Mouse (Mus musculus): ENCODE measurements around the gene Pcsk2. TPM values are rescaled to one million over a fixed set of nuclear protein-coding genes. Genes with fewer than 3 reads are reported as not detected.

The Pcsk2 gene
- polyA plus RNA-seq, 1 experiment from 2014 or later = 0.73 TPM

DNA sequence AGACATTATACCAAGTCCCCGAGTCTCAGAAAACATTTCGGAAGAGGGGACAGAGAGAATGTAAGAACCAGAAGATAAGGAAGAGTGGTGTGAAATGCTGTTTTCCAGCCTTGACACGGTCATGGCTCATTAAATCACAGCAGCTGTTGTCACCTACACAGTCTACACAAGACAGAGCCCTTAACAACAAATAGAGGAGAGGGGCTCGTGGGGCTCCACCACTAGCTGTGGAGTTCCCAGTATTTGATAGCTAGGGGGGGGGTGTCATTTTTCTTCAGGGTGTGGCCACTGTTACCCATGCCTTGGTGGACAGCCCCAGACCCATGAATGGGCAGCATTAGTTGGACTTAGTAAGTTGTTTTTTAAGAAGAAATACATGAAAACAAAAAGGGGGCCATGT is 266.3 kb downstream of the Pcsk2 start:
- Histone ChIP-seq H3K27ac (no peak overlapping the region), H3K4me3 (no peak overlapping the region), H3K4me1 (no peaks in the 10 kb centered on the region), H3K27me3 (no peaks in the 10 kb centered on the region), H3K36me3 (no peaks in the 10 kb centered on the region), H3K4me2 (no peak overlapping the region), H3K9ac (no peak overlapping the region), H3K9me3 (no peaks in the 10 kb centered on the region)
- WGBS = 59% methylated on average over 4 of the region's 4 CpGs
- ATAC-seq (ENCODE audit: insufficient number of reproducible peaks, low FRiP score, low TSS enrichment, low read depth) = no peak

DNA sequence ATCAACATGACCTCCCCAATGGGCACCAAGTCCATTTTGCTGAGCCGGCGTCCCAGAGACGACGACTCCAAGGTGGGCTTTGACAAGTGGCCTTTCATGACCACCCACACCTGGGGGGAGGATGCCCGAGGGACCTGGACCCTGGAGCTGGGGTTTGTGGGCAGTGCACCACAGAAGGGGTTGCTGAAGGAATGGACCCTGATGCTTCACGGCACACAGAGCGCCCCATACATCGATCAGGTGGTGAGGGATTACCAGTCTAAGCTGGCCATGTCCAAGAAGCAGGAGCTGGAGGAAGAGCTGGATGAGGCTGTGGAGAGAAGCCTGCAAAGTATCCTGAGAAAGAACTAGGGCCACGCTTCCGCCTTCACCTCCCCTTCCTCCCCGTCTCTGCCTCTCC is 267.5 kb downstream of the Pcsk2 start:
- no peaks in the 10 kb centered on the region for H3K27me3 ChIP-seq
- H3K9me3 ChIP-seq = no peaks in the 10 kb centered on the region
- H3K27ac ChIP-seq = no peak overlapping the region
- ATAC-seq (ENCODE audit: insufficient number of reproducible peaks, low FRiP score, low TSS enrichment, low read depth) = no peak
- H3K4me1 ChIP-seq = no peaks in the 10 kb centered on the region
- no peak overlapping the region for H3K4me2 ChIP-seq
- 89% methylated on average over 11 of the region's 11 CpGs for WGBS
- H3K9ac ChIP-seq = no peak overlapping the region
- H3K4me3 ChIP-seq = no peak overlapping the region
- H3K36me3 ChIP-seq = no peaks in the 10 kb centered on the region

- H3K4me1 ChIP-seq = peaks cover 10% of the 10 kb centered on the region
- H3K9ac ChIP-seq = no peak overlapping the region
- no peak overlapping the region for H3K4me3 ChIP-seq
- H3K27me3 ChIP-seq = no peaks in the 10 kb centered on the region
- H3K4me2 ChIP-seq = no peak overlapping the region
- H3K36me3 ChIP-seq = no peaks in the 10 kb centered on the region
- 65% methylated on average over 17 of the region's 17 CpGs for WGBS
- H3K9me3 ChIP-seq = no peaks in the 10 kb centered on the region
- no peak overlapping the region for H3K27ac ChIP-seq
- ATAC-seq (ENCODE audit: insufficient number of reproducible peaks, low FRiP score, low TSS enrichment, low read depth) = no peak
Observed at GRCm38 (mm10) chr2:143831645-143832044, 285.7 kb downstream of the Pcsk2 start.

DNA sequence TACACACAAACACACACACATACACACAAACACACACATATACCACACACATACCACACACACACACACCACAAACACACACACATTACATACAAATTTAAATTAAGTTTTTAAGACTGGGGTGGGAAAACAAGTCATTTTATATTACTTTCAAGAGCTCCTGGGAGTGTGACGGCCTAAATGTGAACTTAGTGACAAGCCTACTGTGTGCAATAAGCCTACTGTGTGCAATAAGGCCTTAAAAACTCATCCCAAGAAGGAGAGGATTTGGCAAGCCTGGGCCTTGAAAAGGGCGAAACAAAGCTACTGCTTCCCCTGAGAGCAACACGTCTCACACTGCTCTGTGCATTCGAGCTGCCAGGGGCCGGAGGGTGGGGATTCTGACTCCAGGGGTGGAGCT is 286.8 kb downstream of the Pcsk2 start:
- no peak overlapping the region for H3K27ac ChIP-seq
- 72% methylated on average over 5 of the region's 5 CpGs for WGBS
- H3K9me3 ChIP-seq = no peaks in the 10 kb centered on the region
- H3K9ac ChIP-seq = no peak overlapping the region
- H3K4me2 ChIP-seq = no peak overlapping the region
- H3K36me3 ChIP-seq = no peaks in the 10 kb centered on the region
- no peak overlapping the region for H3K4me3 ChIP-seq
- no peaks in the 10 kb centered on the region for H3K27me3 ChIP-seq
- peaks cover 13% of the 10 kb centered on the region for H3K4me1 ChIP-seq
- no peak for ATAC-seq (ENCODE audit: insufficient number of reproducible peaks, low FRiP score, low TSS enrichment, low read depth)

DNA sequence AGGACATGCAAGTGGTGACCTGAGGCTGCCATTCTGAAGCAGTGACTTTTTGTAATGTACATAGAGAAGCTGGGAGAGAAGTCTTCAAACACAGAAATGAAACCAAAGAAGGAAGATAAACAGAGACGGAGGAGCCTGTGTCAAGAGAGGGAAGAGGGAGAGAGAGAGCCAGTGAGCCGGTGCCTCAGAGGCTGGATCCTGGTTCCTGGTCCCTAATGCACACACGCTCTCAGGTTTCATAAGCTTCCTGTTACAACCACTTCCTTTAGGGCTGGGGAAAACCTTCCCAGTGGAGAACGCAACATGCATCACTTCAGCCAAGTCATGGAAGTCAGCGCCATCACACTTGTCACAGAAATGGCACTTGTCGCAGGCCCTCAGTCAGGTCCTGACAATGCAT is 288.1 kb downstream of the Pcsk2 start:
- H3K4me3 ChIP-seq = no peak overlapping the region
- no peaks in the 10 kb centered on the region for H3K9me3 ChIP-seq
- WGBS = 31% methylated on average over 6 of the region's 6 CpGs
- H3K4me2 ChIP-seq = no peak overlapping the region
- H3K27ac ChIP-seq = no peak overlapping the region
- H3K4me1 ChIP-seq = peaks cover 13% of the 10 kb centered on the region
- ATAC-seq (ENCODE audit: insufficient number of reproducible peaks, low FRiP score, low TSS enrichment, low read depth) = no peak
- no peak overlapping the region for H3K9ac ChIP-seq
- no peaks in the 10 kb centered on the region for H3K36me3 ChIP-seq
- no peaks in the 10 kb centered on the region for H3K27me3 ChIP-seq

DNA sequence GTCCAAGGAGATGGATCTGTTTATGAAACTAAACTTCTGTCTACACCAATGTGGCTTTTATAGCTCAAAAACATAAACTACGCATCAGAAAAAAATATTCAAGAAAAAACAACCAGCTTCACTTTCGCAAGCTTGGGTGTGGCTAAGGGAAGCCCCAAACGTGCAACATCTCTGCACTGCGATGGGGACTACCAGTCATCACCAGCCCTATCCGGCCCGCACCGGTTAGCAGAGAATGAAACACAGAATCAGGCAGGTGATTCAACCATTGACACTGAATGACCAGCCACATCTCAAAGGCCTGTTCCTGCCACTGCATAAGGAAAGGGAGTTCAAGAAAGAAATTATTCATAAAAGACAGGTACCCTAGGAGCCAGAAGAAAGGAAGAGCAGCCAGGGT is 289.9 kb downstream of the Pcsk2 start:
- H3K9me3 ChIP-seq = no peaks in the 10 kb centered on the region
- H3K4me1 ChIP-seq = peaks cover 12% of the 10 kb centered on the region
- no peaks in the 10 kb centered on the region for H3K27me3 ChIP-seq
- no peak for ATAC-seq (ENCODE audit: insufficient number of reproducible peaks, low FRiP score, low TSS enrichment, low read depth)
- no peaks in the 10 kb centered on the region for H3K36me3 ChIP-seq
- no peak overlapping the region for H3K4me3 ChIP-seq
- WGBS = 85% methylated on average over 7 of the region's 7 CpGs
- no peak overlapping the region for H3K27ac ChIP-seq
- H3K9ac ChIP-seq = no peak overlapping the region
- no peak overlapping the region for H3K4me2 ChIP-seq

DNA sequence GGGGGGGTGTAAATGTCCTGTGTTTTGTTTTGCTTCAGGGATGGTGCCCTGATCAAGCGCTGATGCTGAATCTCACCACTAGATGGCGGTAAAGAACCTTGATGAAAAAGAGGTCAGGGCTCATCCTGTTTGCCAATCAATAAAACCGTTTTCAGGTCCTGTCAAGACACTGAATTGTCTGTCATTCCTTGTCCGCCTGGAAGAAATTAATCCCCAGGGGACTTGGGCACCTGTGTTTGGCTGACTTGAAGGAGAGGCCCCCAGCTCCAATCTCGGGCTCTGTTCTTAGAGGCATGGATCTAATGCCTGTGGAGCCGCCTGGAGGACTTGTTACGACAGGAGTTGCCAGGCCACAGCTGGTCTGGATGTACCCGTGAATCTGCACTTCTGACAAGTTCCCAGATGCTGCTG is 291.3 kb downstream of the Pcsk2 start:
- peak; percentile 20; the same call in 1 of the 2 replicates for ATAC-seq (ENCODE audit: insufficient number of reproducible peaks, low FRiP score, low TSS enrichment, low read depth)
- Histone ChIP-seq H3K9ac (no peak overlapping the region), H3K36me3 (no peaks in the 10 kb centered on the region), H3K27me3 (no peaks in the 10 kb centered on the region), H3K4me1 (peaks cover 8% of the 10 kb centered on the region), H3K4me3 (peak overlapping the region; percentile 27; the same call in 1 of the 2 replicates), H3K27ac (no peak overlapping the region), H3K4me2 (peak overlapping the region; percentile 49), H3K9me3 (no peaks in the 10 kb centered on the region)
- WGBS = under 1% methylated on average over 8 of the region's 8 CpGs

DNA sequence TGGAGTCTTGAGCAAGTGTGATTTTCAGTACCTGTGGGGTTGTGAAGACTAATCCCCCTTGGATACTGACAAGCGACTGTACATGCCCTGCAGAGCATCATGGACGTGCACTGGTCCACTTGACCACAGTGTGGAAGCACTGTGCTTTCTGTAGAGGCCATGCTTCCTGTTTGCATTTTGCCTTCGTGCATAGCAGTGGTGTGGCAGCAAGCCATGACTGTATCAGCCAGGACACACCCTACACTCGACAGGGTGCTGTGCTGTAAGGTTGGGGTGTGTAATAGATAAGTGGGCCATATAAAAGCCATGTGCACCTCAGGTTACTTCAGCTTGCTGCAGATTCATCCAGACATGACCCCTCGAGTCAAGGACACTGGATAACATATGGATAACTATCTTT is 292.7 kb downstream of the Pcsk2 start:
- WGBS = 54% methylated on average over 5 of the region's 5 CpGs
- Histone ChIP-seq H3K9me3 (no peaks in the 10 kb centered on the region), H3K9ac (no peak overlapping the region), H3K27me3 (no peaks in the 10 kb centered on the region), H3K4me1 (peaks cover 8% of the 10 kb centered on the region), H3K4me2 (no peak overlapping the region), H3K27ac (no peak overlapping the region), H3K36me3 (no peaks in the 10 kb centered on the region), H3K4me3 (no peak overlapping the region)
- ATAC-seq (ENCODE audit: insufficient number of reproducible peaks, low FRiP score, low TSS enrichment, low read depth) = 0 out of 2 replicates have a peak, but pooled peaks have one; percentile 28

GRCm38 (mm10) chr2:143839458-143839857 is 293.5 kb downstream of the Pcsk2 start:
- no peaks in the 10 kb centered on the region for H3K36me3 ChIP-seq
- peaks cover 3% of the 10 kb centered on the region; the same call in 1 of the 2 replicates for H3K4me1 ChIP-seq
- 83% methylated on average over 2 of the region's 2 CpGs for WGBS
- no peak overlapping the region for H3K4me2 ChIP-seq
- no peak overlapping the region for H3K27ac ChIP-seq
- H3K9ac ChIP-seq = no peak overlapping the region
- no peaks in the 10 kb centered on the region for H3K27me3 ChIP-seq
- no peak for ATAC-seq (ENCODE audit: insufficient number of reproducible peaks, low FRiP score, low TSS enrichment, low read depth)
- no peaks in the 10 kb centered on the region for H3K9me3 ChIP-seq
- H3K4me3 ChIP-seq = no peak overlapping the region

DNA sequence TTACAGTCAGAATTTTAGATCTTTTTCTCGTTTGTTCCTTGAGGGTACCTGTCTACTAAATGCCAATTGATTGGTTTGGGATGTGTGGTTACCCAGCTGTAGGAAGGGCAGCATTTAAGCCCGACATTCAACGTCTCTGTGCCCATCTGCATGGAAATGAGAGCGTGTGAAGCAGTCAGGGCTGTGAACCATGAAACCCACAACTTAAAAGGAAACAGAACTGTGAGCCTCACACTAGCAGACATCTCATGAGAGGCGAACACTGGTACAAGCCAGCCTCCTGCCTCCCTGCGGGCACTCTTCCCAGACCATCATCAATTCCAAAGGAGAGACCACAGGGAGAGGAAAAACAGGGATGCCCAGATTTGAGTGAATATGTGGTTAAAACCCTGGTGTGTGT is 294.9 kb downstream of the Pcsk2 start:
- Histone ChIP-seq H3K9ac (no peak overlapping the region), H3K4me3 (no peak overlapping the region), H3K9me3 (no peaks in the 10 kb centered on the region), H3K4me2 (no peak overlapping the region), H3K36me3 (no peaks in the 10 kb centered on the region), H3K4me1 (peaks cover 3% of the 10 kb centered on the region; the same call in 1 of the 2 replicates), H3K27me3 (no peaks in the 10 kb centered on the region), H3K27ac (no peak overlapping the region)
- ATAC-seq (ENCODE audit: insufficient number of reproducible peaks, low FRiP score, low TSS enrichment, low read depth) = no peak
- WGBS = 64% methylated on average over 6 of the region's 6 CpGs

GRCm38 (mm10) chr2:143841536-143841935 is 295.6 kb downstream of the Pcsk2 start:
- 82% methylated on average over 7 of the region's 7 CpGs for WGBS
- no peak overlapping the region for H3K4me3 ChIP-seq
- no peak for ATAC-seq (ENCODE audit: insufficient number of reproducible peaks, low FRiP score, low TSS enrichment, low read depth)

GRCm38 (mm10) chr2:143844779-143845178 is 298.8 kb downstream of the Pcsk2 start:
- Histone ChIP-seq H3K27me3 (no peaks in the 10 kb centered on the region), H3K27ac (no peak overlapping the region), H3K36me3 (no peaks in the 10 kb centered on the region), H3K4me1 (no peaks in the 10 kb centered on the region), H3K9me3 (no peaks in the 10 kb centered on the region), H3K4me2 (no peak overlapping the region), H3K9ac (no peak overlapping the region), H3K4me3 (no peak overlapping the region)
- no peak for ATAC-seq (ENCODE audit: insufficient number of reproducible peaks, low FRiP score, low TSS enrichment, low read depth)
- 81% methylated on average over 5 of the region's 5 CpGs for WGBS

More at GRCm38 (mm10) chr2:143841536-143841935, 295.6 kb downstream of the Pcsk2 start:
- Histone ChIP-seq H3K9me3 (no peaks in the 10 kb centered on the region), H3K27me3 (no peaks in the 10 kb centered on the region), H3K36me3 (no peaks in the 10 kb centered on the region), H3K9ac (no peak overlapping the region), H3K27ac (no peak overlapping the region), H3K4me1 (peaks cover 3% of the 10 kb centered on the region; the same call in 1 of the 2 replicates), H3K4me2 (no peak overlapping the region)

- Histone ChIP-seq H3K4me1 (no peaks in the 10 kb centered on the region), H3K4me3 (no peak overlapping the region), H3K9me3 (no peaks in the 10 kb centered on the region), H3K9ac (no peak overlapping the region), H3K27me3 (no peaks in the 10 kb centered on the region), H3K27ac (no peak overlapping the region), H3K4me2 (no peak overlapping the region), H3K36me3 (no peaks in the 10 kb centered on the region)
- WGBS = 62% methylated on average over 4 of the region's 4 CpGs
- ATAC-seq (ENCODE audit: insufficient number of reproducible peaks, low FRiP score, low TSS enrichment, low read depth) = no peak
Observed at GRCm38 (mm10) chr2:143846799-143847198, 300.8 kb downstream of the Pcsk2 start.

All from limb, embryonic 15.5 days (tissue).